Mouse (Mus musculus) kidney, postnatal 36 days (tissue): Measurements from ENCODE around the gene Zfhx3.

Experiments used
- DNase-seq, 2 experiments: peaks; one replicate each; pipeline ENCODE4 v3.0.0; 2021 to 2022; ENCODE audit warnings: mixed read lengths in 2 of 2

The Zfhx3 gene

DNA sequence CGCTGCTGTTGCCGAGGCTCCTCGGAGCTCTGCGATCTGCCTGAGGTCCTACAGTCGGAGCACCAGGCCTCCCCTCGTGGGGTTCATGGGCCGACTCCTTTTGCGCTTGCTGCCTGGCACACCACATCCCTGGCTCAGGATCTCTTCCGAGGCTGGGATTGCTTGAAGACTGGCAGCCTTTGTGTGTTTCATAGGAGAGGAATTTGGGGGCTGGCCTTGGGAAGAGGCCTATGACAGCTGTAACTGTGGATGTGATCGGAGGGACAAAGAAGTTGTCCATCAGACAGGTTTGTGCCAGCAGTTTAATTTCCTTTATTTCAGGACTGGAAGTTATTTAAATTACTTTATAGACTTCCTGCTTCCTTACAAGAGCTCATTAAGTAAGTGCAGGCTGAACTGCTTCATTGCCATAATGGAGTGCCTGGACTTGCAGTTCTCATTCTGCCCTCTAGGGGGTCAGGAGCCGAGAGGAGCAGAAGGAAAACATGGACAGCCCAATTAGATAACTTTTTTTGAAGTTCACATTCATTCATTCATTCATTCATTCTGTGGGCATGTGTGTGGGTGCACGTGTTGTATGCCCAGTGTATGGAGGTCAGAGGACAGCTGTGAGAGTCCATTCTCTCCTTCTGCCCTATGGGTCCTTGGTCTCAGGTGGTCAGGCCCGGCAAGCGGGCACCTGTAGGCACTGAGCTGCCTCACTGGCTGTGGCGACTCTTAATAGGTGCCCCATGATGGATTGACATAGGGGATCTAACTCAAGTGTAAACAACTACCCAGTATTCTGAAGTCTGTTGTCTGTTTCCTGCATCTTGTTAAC is 817.3 kb downstream of the Zfhx3 start:
- peak; percentile 59 to 87 for DNase-seq

DNA sequence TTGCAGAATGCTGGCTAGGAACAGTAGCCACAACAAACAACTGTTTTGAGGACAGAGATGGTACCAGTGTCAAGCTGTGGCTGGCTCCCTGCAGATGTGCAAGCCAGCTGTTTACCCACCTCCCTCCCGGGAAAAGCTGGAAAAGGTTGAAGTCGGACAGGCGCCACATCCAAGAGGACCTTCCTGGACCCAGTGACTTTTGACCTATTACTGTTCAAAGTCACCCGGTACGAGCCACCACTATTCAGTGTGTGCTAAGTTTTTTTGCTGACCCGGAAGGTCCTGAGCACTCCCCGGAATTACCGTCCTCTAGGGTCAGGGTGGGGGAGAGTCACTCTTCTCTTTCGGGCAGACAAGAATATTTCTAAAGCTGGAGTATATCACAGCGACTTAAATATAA is 818.3 kb downstream of the Zfhx3 start:
- no peak for DNase-seq

DNA sequence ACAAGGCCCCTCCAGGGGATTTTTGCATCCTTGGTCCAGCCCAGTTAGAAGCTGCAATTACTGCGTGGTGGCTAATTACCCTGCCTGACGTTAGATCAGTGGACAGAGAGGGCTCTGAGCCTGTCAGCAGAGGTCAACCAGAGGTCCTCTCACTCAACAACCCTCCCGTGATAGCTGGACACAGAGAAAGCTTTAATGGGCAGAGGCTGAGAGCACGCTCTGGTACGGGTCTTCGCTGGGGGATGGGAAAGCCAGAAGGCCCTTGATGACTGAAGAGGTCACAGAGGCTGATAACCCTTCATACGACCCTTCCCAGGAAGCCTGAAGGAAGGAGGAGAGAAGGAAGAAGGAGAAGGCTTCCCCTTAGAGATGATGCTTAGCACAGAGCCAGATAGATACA is 820.1 kb downstream of the Zfhx3 start:
- no peak for DNase-seq

DNA sequence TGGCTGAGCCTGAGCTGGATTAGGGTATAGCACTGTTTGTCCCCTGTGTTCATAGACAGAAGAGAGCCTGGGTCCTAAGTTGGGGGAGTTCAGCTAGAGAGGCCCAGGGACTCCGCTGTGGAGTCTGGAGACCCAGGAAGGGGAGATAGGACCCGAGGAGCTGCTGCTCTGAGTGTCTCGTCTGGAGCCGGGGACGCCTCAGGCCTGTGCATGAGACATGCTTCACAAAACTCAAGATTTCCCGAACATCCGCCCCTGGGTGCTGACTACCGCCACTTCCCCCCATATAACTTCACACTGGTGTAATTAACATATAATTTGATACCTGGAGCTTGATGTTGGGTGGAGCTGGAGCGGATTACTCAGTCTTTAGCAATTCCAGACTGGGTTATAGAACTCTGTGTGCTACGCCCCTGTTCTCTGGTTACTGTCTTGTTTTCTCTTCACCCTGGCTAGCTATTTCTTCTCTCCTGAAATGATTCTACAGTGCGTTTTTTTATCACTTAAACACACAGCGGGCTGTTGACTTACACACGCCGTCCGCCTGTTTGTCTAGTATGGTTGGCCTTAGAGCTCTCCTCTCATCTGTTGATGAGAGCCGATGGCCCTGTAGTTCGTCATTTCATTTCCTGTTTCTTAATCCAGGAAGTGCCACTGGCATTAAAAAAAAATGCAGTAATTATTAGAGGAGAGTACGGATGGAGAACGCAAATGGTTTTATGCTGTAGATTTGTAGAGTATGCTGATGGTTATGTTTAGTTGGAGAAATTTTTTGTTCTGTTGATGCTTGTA is 822.2 kb downstream of the Zfhx3 start:
- DNase-seq, result no peak

DNA sequence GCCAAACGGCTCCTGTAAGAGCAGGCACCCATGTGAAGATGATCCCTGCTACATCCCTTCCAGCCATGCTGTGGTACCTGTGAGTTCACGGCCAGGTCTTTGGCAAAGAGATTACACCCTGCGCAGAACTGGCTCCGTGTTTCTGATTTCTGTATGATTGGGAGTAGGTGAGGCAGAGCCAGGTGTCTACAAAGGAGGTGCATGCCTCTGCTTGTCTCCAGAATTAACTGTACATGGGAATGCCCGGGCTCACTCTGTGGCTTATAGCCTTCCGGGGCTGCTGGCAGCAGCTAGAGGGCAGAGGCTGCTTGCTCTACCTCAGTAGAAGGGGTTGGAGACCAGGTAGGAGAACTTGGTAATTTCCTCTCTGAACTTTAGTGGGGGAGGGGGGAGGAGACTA is 823.7 kb downstream of the Zfhx3 start:
- no peak for DNase-seq

DNA sequence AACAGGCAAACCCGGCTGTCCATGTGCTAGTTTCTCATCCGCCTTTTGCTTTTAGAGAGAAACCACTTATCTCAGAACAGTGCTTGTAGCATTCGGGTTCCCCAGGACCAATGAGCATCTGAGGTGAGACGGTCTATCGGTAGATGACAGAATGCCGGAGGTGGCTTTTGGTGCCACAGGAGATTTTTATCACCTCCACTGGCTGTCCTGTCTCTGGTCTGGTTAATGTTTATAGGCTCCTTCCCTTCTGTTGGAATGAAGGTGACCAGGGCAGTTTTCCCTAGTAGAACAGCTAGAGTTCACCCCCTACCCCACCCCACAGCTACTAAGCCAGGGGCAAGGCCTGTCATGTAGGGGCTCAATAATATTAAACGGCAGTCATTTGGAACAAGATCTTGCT is 825.6 kb downstream of the Zfhx3 start:
- no peak for DNase-seq

DNA sequence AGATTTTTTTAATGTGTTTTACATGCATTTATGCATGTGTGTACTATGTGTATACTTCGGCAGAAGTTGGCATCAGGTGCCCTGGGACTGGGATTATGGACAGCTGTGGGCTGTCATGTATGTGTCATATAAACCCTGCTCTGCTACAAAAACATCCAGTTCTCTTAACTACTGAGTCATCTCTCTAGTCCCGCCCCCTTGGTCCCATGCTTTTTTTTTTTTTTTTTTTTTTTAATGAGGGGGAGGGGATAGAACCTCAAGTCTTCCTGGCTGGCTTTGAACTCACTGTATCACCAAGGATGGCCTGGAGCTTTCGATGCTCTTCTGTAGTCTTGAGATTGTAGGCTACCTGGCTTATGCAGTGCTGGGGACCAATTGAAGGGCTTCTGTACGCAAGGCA is 827.9 kb downstream of the Zfhx3 start:
- DNase-seq, result no peak

DNA sequence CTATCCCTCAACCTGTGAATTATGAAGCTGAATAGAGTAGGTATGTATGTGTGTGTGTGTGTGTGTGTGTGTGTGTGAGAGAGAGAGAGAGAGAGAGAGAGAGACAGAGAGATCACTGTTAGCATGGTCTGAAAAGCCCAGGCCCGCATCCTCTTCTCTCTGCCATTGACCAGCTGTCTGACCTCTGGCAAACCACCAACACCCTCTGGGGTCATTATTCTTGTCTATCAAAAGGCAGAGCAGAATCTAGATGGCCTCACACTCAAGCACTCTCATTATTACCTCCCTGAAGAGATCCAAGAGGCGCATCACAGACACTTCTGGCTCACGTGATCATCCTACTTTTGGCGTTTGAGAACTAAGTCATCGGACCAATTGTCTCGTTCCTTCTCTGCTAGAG is 831.0 kb downstream of the Zfhx3 start:
- peak in 1 of 2 experiments; percentile 20 for DNase-seq

DNA sequence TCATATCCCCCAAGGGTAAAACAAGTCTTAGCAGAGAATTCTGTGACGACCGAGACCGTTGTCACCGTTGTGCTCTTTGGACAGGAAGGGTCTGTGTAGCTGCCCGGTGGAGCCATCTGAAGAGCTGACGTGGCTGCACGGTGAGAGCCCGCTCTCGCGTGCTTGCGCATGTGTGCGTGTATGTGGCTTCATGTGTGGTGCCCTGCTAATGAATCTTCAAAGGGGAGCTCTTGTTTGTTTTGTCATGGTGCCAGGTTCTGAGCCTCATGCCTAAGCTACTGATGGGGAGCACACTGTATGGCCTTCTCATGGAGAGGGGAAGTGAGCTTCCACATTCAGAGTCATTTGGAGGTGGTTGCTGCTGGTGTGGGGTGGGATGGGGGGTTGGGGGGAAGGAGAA is 835.6 kb downstream of the Zfhx3 start:
- DNase-seq, result no peak

DNA sequence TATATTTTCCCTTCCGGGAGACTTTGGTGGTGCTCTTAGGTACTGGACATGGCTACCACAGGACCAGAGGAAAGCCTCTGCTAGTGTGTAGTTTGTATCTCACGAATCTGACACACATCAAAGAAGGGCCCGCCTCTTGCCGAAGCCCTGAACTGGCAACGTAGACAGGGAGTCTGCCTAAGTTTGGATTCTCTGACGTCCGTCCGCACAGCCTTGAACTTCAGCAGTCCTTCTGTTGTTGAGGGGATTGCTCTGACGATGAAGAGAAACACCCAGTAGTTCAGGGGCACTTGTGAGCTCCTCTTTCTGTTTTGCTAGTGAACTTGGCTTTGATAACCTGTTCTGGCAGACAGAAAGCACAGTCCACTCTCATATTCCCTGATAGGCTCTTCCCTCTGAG is 836.1 kb downstream of the Zfhx3 start:
- DNase-seq, result no peak

DNA sequence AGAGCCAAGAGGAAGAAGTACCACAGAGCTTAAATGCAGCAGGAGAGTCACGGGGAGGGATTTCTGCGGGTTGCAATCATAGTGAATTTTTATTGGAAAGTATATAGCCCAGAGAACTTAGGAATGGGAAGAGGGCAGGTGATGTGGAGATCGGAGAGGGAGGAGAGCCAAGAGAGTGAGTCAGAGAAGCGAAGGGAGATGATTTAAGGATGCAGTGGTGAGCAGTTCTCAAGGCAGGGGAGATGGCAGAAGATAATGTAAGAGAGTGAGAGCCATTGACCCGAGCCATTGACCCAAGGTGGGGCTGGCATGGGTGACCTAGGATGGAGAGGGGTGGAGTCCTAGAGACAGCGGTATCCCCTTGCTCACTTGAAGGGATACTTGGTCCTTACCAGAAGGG is 838.3 kb downstream of the Zfhx3 start:
- no peak for DNase-seq

DNA sequence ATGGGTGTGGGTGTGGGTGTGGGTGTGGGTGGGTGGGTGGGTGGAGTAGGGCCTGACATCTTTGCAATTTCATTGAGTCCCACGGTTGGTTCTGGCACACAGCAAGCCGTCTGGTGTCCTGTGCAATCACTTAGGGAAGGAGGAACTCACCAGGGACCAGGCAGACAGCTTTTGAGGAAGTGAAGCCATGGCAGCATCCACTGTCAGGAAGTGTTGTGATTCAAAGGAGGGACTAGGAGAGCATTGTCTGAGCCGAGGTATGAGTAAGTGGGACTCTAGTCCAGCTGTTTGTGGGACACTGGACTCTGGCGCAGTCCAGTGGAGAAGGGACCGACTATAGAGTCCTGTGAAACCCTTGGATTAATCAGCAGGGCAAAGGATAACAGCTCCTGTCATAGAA is 838.7 kb downstream of the Zfhx3 start:
- DNase-seq, result peak; percentile 12 to 40

DNA sequence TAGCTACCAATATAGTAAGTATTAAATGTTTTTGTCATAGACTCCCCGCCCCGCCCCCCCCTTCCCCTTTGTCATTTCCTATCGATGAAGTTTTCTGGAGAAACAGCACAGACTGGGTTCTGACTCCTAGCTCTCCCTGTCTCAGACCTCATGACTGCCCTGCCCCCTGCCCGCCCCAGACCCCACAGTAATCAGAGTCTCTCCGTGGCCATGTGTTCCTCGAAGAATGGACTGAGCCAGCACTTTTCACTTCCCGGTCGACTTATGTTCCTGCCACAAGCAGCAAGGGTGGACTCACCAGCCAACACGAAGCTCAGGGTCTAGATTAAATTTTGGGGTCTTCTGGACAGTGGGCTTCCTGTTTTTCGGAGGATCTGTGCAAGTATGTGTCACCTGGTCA is 840.7 kb downstream of the Zfhx3 start:
- no peak for DNase-seq

DNA sequence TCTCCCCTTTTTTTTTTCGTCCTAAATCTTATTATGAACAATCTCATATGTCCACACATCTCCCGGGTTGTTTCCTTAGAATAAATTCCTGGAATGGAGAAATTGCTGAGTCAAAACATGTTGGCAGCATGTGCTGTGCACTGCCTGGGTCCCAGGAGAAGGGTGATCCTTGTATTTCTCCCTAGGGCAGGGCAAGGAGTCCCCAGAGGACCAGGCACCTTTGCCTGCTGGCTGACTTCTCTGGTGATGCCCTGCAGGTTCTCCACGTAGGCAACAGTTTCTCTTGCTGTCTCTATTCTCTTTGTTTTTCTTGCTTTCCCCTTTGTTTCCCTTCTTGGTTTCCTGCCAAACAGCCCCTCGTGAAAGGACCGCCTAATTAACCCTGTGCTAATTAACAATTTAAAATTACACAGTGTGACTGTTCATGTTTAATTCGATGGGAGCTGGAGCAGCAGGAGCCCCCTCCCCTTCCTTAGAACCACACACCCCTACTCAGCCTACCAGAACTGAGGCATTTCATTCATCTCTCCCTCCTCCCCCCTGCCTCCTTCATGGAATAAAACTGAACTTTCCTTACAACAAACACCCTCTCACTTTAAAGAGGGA is 845.8 kb downstream of the Zfhx3 start:
- DNase-seq, result no peak

DNA sequence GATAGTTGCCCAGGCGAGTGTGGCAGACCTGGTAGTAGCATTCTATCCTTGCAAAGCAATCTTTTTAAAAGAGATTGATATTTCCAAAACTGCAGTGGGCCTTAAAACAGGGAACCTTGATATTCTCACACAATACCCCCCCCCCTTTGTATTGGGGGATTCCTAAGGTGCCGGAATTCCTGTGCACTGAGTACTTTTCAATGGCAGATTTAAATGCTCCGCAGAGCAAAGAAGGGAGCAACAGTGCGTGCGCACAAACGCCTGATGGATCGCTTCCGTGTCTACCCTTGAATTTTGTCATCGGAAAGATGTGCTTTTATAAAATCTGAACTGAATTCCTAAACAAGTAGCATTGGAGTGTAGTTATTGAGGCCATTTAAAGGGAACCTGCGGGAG is 846.3 kb downstream of the Zfhx3 start:
- DNase-seq, result no peak

DNA sequence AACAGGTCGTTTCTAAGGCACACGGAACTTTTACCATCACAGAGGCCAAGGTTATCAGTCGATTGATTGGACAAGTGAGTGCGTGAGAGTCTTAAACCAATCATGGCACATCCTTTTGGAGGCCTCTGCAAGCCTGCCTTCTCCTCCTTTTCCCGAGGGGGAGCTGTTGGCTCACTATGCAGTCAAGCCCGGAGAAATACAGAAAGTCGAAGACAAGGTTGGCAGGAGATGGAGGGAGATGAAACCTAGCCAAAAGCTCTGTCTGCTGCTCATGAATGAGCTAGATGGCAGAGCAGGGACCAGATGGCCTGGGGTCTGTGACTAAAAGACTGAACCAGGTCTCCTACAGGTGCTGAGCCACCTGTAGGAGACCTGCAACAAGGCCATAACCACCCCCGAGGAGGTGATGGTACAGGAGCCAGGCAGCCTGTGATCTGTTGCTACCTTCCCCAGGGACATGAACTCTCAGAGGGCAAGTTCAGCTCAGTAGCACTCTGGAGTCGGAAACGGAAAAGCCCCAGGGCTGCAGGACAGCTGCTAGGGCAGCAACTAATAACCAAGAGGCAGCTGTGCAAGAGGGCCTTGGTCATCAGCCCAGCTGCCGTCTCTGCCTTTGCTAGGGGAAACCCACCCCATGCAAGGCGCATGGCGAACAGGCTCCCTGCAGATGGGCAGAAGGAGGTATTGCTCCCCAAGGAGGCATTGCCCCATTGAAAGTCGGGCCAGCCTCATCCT is 848.3 kb downstream of the Zfhx3 start:
- DNase-seq, result peak; percentile 57 to 63

DNA sequence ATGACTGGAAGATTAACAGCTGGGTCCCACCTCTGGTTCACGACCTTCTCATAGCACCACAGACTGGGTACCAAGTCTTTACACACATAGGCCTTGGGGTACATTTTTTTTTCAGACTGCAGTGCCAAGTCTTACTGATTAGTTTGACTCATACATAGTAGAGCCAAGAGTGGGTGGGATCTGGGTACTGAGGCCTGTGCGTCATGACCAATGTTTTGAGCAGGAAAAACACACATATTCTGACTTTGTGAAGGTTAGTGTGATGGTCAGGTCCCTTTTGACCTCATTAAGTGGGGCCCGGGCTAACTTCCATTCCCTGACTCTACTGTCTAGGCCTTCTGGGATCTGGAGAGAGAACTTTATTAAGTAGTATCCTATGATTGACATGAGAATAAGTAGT is 853.6 kb downstream of the Zfhx3 start:
- no peak for DNase-seq

DNA sequence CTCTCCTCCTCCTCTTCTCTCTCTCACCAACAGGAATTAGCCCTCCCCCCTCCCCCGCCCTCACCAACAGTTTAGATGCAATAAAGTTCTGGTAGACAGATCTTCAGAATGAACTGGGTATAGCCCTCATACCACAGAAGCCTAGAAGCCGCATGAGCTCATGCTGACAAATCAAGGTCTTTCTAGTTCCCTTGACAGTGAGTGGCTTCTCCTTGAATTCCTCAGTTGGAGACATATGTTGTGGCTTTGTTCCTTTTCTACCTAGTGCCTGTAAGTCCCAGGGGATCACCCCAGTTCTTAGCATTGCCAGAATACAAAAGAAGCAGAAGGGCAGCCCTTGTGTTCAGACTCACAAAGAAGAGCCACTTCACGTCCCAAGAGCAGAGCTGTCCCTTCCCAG is 854.4 kb downstream of the Zfhx3 start:
- DNase-seq, result no peak

DNA sequence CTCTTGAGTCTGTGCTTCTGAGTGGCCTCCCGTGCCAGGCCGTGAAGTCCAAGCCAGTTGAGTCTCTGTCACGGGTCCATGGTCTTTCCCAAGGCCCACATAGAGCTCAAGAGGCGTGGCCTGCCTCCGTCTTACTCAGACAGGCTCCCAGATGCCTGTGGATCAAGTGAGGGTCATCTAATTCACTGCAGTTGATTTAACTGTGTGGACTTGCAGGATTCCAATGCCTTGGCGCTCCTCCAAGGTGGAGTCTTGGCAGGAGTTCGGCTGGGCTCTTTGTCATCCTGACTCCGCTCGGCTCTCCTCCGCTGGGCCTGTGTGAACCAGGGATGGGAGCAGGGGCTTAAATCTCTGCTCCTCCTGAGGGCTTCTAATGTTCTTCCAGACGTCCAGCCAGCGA is 855.6 kb downstream of the Zfhx3 start:
- peak; percentile 89 to 91 for DNase-seq

DNA sequence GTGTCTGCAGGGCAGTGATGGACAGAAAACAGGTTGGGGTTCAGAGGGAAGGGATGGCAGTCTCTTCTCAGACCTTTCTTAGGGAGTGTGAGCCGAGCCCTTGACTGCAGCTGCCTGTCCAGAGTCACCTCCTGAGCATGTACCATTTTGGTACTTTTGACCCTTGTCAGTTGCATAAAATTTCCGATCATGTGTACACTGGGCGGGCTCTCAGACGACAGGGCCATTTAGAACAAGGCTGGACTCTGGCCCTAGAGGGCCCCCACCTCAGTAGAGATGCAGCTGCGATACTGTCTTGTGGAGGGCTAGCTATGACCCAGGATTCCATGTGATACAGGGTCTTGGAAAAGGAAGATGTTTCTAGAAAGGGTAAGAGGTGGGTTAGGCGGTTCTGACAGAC is 856.8 kb downstream of the Zfhx3 start:
- no peak for DNase-seq

DNA sequence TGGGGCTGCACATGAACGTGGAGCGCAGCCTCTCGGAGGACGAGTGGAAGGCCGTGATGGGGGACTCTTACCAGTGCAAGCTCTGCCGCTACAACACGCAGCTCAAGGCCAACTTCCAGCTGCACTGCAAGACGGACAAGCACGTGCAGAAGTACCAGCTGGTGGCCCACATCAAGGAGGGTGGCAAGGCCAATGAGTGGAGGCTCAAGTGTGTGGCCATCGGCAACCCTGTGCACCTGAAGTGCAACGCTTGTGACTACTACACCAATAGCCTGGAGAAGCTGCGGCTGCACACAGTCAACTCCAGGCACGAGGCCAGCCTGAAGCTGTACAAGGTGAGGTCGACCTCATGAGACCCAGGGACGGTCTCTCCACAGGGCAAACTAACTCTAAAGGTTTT is 857.9 kb downstream of the Zfhx3 start:
- no peak for DNase-seq

DNA sequence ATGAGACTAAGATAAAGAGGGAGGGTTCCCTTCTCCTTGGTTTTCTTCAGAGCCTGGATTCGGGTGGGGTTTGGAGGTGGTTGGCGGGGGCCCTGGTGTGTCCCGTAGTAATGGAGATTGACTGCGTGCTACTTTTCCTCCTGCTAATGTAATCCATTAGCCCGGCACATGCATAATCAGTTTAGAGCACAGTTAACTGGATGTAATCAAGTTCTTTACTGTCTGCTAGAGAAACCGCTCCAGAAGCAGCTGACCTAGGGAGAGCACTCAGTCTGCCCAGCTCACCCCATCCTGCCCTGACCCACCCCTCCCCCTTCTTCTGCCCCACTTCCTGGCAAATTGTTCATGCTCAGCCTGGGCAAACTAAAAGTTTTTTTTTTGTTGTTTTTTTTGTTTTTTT is 860.6 kb downstream of the Zfhx3 start:
- no peak for DNase-seq

DNA sequence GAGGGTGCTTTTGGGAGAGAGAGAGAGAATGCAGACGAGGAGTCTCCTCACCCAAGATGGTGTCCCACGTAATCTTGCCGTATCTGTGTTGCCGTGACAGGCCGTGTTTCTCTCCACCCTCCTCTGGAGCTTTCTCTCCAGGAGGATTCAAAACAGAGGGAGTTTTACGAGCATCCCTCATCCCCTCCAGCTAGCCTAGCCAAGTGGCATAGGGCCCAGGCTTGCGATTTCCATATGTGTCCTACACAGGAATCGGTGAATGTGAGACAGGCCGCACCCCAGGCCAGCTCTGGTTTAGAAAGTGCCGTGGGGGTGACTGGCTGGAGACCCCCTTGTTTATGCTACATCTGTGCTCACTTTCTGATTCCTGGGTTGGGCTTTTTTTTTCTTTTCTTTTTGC is 869.2 kb downstream of the Zfhx3 start:
- no peak for DNase-seq
